Mouse (Mus musculus): Measurements from ENCODE around the gene Cox19.
"Not testable (repeated sequence)": the region's sequence is repeated elsewhere in the genome, so short reads cannot be mapped to it uniquely, and the experiment has no call there.

Gene Cox19

DNA sequence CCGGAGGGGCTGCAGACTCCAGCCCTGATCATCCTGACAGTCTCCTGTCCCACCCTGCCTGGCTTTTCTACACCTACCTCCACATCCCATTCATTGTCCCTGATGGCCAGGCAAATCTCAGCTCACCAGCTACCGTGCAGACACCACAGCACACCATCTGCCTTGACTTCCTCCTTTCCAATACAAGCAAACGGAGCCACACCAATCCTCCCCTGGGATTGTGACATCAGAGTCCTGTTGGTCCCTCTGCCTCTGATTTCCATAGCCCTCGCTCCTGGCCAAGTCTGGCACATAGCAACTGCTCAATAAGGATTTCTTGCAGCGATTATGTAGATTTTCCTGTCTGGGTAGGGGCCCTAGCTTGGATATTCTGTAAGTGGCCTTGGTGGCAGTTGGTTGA is at the start of gene Cox19:
Gene Cox19 (minus strand): TSS at position 285 of the 400 bp plus-strand sequence.
- no peak for DNase-seq (ENCODE audit: low read depth, low spot score)

DNA sequence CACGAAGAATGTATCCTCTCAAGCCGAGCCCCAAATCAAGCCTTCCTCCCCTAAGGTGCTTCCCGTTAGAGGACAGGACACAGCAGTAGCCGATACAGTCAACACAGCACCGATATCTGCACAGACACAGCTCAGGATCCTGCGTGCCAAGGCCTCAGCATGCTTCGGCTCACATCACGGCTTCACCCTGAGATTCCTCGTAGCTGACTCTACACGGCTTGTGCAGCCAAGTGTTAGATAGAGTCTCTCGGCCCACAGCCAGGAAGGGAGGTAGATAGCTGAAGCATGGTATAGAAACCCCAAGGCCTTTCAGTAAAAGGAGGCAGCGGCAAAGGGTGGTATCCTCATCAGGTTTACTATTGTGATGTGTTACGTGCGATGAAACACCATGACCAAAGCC is 48.8 kb upstream of the Cox19 start:
- DNase-seq (ENCODE audit: low read depth, low spot score) = no peak

DNA sequence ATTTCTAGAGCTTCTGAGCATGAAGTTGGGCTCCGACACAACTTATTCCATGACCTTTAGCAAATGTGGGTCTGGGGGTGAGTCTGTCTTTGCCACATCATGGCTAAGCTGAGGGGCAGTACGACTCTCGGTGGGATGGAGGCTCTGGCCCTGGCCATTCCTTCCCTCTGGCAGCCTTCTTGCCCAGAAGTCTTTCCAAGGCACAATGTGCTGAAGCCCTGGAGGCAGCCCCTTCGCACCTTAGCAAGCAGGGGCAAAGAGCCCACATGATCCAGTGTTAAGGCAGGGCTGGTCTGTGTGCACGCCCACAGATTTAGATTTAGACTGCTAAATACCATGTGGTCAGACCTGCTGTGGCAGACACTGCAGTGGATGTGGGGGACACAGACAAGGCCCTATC is 47.6 kb upstream of the Cox19 start:
- DNase-seq (ENCODE audit: low read depth, low spot score) = no peak

DNA sequence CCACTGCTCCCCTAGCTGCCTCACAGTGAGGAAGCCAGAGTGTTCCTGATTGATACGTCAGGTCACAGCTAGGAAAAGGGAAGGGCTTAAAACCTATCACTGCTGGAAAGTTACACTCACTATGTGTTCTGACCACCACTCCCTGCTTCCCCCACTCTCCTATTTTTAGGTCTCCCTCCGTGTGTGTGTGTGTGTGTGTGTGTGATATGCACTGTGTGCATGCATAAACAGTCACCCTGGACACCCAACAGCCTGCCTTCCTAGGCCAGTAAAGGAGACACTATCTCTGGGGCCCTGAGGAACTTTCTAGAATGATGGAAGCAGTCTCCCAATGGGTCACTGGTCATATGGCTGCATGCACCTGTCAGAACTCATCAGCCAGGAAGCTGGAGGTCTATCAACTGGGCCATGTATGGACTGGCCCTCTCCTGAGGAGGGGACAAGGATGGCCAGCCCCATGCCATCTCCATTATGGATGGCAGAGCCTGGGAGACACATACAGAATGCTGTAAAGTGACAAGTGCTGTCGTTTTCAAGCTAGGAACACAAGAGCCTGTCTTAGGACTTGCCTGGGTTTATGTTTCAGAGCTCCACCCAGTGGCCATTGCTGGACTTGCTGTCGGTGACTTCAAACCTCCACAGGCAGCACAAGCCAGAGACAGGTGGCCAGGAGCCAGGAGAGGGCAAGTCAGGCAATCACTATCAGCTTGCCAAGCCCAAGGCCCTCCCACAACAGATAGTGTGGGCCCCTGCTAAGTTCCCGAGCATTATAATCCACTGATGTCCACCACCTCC is 46.9 kb upstream of the Cox19 start:
- DNase-seq (ENCODE audit: low read depth, low spot score) = peak; percentile 98

DNA sequence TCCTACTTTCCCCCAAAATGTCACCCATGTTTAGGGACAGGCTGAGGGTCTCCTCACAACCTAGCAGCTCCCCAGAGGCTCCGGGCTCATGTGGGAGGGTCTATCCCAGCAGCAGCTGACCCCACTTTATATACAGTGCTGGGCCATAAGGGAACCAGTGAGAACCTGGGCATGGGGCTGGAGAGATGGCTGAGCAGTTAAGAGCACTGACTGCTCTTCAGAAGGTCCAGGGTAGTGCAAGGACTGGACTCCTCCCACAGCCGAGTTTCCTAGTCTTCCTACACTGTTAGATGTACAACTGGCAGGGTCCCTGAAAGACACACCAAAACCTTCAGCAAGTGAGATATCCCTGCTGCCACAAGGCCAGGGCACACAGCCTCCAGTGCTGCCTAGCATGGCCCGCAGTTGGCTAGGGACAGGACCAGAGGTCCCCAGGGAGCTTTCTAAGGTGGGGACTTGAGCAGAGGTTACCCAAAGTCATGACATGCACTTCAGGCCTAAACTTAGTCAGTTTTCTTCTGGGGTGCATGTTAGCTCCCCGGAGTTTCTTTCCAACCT is 46.2 kb upstream of the Cox19 start:
- DNase-seq (ENCODE audit: low read depth, low spot score) = no peak

DNA sequence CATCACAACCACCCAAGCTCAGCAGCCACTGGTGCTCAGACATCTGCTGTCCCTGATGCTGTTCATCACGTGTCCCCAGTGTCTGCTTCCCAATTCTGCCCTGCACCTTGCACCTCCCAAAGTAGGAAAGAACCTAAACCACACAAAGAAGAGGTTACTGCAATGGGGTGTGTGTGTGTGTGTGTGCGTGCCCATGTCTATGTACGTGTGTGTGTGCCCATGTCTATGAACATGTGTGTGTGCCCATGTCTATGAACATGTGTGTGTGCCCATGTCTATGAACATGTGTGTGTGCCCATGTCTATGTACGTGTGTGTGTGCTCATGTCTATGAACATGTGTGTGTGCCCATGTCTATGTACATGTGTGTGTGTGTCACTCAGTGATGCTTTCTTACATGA is 44.3 kb upstream of the Cox19 start:
- no peak for DNase-seq (ENCODE audit: low read depth, low spot score)

DNA sequence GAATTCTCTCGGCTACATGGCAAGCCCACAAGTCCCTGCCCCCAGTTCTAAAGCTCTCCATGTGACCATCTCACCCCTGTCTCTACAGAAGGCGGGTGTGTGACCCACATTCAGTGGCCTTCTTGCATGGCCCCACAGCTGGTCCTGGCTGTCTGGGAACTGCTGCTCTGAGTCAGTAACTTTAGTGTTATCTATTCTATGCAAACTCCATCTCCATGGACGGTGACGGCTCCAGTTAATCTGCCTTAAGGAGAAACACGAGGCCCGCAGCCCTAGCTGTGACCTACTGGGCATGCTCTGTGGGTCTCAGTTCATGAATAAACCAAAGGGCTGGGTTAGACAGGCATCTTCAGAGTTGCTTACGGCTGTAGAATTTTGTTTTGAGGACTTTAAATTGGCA is 43.2 kb upstream of the Cox19 start:
- DNase-seq (ENCODE audit: low read depth, low spot score) = no peak

DNA sequence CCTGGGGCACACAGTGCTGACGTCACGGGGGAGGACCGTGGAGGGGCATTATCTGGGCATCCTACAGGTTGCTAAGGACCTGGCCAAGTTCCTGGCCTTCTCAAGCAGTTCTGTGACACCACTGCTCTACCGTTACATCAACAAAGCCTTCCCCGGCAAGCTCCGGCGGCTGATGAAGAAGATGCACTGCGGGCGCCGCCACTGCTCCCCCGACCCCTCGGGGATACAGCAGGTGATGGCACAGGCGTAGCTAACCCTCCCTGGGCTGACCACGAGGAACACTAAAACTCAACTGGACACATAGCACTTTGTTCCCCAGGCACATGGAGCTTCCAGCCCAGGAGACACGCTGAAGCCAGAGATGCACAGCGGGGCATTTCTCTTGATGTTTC is 42.0 kb upstream of the Cox19 start:
- no peak for DNase-seq (ENCODE audit: low read depth, low spot score)

DNA sequence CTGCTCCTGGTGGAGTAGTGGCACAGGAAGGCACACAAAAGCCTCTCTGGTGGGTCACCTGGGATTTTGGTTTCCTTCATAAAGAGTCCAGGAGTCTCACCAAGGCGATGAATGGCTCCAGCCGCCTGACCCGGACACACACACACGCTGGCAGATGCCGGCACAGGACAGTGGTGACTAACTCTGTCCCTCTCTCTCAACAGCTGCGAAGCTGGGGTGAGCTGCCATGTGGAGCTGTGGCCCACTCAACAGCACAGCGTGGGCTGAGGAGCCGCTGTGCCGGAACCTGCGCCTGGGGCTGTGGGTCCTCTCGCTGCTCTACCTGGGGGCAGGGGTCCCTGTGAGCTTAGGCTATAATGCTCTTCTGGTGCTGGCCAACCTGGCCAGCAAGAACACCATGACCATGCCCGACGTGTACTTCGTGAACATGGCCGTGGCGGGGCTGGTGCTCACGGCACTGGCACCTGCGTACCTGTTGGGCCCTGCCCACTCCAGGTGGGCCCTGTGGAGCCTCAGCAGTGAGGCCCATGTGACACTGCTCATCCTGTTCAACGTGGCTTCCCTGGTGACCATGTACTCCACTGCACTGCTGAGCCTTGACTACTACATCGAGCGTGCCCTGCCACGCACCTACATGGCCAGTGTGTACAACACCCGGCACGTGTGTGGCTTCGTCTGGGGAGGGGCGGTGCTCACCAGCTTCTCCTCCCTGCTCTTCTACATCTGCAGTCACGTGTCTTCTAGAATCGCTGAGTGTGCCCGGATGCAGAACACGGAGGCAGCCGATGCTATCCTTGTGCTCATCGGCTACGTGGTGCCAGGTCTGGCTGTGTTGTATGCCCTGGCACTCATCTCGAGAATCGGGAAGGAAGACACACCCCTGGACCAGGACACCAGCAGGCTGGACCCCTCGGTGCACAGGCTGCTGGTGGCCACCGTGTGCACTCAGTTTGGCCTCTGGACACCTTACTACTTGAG is 41.3 kb upstream of the Cox19 start:
- no peak for DNase-seq (ENCODE audit: low read depth, low spot score)

DNA sequence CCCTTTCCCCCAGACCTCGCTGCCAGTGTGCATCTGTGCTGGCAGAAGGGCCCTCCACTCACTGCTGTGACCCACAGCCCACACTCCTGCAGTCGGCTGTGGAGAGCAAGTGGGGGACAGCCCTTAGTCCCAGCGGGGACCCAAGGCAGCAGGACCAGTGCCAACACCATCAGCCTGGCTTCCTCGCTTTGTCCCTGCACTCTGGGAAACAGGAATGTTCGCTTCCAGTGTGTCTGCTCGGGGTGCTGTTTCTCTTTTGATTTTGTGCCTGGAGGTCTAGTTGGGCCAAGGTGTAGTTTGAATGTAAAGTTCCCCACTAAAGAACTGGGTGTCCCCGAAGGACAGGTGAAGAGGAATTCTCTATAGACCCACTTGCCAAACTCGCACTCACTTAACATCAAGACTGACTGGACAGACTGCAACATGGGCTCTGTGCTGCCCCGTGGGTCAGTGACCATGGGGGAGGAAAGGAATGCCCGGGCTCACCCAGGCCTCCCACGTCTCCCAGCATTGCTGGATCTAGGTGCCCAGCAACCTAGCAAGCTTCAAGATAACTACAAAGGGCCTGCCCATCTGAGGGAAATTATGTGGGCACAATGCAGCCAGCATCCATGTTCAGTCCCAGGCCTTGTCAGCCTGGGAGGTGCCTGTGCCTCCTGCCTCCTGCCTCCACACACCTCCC is 40.2 kb upstream of the Cox19 start:
- no peak for DNase-seq (ENCODE audit: low read depth, low spot score)

DNA sequence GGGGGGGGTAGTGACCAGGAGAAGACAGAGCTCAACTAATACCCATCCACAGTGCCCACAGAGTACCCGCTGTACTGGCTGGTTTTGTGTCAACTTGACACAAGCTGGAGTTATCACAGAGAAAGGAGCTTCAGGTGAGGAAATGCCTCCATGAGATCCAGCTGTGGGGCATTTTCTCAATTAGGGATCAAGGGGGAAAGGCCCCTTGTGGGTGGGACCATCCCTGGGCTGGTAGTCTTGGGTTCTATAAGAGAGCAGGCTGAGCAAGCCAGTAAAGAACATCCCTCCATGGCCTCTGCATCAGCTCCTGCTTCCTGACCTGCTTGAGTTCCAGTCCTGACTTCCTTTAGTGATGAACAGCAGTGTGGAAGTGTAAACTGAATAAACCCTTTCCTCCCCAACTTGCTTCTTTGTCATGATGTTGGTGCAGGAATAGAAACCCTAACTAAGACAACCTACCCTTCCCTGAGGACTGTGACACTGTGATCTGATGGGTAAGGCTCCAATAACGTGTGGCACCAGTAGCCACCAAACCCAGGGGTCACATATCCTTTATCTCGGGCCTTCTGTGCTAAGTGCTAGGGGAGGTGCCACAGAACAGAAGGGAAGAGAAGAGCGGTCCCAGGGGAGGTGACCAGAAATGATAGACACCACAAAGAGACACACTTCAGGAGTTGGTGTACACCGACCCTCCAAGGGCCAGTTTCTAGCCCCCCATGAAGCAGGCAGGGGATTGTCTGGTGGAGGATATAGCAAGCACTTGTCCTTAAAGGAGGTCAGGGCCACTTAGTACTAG is 39.3 kb upstream of the Cox19 start:
- DNase-seq (ENCODE audit: low read depth, low spot score) = not testable (repeated sequence)

DNA sequence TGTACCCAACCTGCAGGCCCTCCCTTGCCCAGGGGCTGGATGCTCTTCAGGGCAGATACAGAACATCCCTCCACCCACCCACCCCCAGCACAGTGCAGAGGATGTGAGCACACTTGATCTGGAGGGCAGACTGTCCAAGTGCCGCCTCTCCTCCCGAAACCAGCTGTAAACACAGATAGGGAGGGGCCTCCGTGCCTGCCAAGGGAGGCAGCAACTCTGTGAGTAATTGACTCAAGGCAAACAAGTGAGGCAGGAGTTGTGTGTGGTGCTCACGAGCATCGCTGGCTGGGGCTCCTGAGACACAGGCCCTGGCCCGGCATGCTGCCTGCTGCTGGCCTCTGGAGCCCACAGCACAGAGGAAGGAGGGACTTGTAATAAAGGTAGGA is 38.5 kb upstream of the Cox19 start:
- peak; percentile 84 for DNase-seq (ENCODE audit: low read depth, low spot score)

DNA sequence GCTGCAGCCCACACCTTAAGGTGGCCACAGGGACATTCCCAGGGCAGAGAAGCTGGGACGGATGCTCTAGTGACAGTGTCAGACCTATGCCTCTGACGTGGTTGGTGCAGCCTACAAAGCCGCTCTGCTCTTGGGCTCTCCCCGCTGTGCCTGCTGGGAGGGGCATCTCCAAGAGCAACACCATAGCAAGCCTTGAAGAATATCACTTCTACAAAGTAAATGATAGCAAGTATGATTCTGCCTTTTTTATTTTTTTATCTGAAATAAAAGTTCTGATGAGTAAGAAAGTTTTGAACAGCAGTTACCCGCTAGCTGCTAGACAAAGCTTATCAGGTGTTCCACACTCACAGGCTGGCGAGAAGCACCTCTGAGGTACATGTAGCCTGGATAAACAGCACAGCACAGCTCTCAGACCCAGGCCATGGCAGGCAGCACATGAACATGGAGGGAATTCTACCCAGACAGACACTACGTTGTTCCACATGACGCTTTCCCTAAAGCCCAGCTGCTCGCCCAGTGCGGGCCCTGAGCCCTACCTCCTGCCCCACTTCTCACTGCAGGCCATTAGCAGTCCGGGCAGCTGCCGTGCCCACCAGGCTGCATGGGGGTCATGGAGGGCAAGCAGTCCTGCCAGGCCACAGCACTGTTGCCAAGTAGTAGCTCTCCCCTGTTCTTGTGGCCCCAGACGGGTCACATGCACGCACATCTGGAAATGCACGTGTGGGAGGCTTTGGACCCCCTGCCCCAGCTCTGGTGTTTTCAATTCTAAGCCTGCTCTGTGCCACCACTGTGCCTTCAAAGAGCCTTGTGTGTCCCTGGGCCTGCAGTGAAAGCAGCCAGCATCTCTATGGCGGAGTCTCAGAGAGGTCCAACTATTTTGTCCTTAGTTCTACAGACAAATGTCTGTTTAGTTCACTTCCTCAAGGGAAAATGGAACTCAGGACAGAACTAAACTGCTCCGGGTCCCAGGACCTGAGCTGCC is 37.8 kb upstream of the Cox19 start:
- DNase-seq (ENCODE audit: low read depth, low spot score) = no peak

DNA sequence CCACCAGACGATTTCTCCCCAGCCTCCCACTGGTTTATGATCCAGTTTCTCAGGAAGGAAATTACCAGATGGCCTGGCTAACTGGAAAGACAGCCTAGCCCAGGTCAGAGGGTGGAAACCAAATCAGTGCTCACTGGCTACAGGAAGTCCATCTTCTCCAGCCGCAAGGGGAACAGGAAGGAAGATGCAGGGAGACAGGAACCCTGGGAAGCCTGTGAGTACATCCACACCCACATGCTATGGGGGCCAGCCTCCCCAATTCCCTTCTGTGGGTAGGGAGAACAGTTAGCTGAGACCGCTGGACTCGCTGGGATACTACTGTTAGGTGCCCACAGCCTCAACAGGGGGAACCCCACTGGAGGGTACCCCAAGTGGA is 37.0 kb upstream of the Cox19 start:
- no peak for DNase-seq (ENCODE audit: low read depth, low spot score)

DNA sequence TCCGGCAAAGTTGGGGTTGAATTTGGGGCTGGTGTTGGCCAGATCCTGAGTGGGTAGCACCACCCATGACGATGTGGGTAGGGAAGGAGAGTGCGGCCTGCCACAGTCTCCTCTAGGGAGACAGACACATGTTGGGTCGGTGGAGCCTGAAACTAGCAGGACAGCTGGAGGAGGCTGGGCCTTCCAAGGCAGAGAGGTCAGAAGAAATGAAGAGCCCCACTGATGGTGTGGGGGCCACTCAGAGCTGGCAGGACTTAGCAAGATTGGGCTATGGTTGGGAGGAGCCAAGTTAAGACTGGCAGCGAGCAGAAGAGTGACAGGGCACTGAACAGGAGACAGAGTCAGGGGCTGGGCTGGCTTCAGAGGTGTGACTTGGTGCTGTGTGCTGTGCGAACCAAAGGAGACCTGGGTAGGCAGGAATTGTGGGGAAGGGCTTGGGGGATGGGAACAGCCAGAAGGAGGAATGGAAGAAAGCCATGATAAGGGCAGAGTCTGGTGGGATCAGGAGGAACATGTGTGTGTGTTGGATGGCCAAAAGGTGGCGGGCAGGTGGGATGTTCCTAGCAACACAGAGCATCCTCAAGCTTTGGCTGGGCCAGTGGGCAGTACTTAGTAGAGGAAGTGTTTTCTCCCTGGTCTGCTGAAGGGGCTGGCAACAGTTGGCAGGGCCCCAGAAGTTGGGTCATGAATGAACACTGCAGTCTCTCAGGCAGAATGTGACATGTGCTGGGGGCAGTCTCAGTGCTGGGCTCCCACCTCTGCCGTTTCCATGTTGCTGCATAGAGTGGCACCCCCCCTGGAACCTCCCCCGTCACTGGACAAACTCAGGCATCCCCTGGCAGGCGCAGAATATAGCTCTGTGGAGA is 36.3 kb upstream of the Cox19 start:
- DNase-seq (ENCODE audit: low read depth, low spot score) = no peak

DNA sequence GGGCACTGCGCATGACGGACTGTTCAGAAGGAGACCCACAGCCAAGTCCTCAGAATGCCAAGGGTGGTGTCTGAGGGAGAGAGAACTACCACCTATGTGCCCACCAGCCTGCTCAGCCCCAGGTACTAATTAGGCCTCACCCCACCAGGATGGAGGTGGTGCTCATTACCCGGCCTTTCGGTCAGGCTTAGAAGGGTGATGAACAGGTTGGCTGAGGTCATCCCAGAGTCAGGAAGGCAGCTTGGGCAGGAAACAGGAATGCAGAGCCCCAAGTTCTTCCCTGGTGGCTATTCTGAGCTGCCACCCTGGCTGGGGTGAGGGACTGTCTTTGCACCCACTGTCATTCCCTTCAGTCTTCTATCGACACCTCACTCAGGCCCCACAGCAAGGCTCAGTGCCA is 34.8 kb upstream of the Cox19 start:
- no peak for DNase-seq (ENCODE audit: low read depth, low spot score)

DNA sequence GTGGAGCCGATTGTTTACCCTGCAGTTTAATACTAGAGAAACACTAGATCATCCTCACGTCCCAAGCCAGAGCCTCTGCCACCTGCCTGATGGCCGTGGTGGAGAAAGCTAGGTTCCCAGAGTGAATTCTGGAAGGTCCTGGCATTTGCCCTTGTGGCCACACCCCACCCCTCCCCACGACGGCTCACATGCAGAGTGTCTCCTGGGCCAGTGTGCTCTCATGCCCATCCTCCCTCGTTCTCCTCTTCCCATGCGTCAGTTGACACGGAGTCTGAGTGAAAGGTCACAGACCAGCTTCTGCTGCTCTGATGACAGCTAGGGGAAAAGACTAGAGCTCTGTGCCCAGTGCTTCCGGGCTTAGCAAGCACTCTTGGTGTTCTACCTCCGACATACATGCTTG is 33.3 kb upstream of the Cox19 start:
- DNase-seq (ENCODE audit: low read depth, low spot score) = peak; percentile 94

DNA sequence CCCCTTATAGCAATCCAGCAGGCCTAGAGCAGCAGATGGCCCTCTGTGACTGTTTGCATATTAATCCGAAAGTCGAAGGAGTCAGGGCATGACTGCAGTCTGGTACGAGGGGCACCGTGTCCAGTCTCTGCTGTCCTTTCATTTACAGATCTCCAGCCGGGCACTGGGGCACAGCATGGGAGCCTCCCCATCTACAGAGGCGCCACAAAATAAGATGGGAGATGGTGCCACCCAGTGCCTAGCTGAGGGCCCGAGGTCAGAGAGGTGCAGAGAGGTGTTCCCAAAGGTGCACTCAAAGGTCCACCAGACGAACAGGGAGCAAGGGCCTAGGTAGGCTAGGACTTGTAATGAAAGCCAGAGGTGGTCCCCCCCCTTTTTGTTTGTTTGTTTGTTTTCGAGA is 32.0 kb upstream of the Cox19 start:
- no peak for DNase-seq (ENCODE audit: low read depth, low spot score)

DNA sequence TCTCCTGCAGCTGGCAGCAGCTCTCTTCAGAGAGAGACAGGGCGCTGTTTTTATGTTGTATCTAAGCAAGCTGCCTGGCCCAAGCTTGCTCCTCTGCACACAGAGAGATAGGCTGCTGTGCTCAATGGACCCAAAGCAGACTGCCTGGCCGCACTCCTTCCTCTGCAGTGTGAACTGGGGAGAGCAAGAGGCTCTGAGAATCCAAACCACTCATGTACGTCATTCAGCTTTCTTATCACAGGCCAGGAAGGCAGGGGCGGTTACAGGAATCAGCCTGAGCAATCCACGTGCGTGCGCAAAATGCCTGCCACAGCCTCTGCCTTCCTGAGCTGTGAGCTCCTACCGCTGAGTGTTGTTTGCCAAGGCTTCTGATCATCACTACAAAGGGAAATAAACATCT is 31.5 kb upstream of the Cox19 start:
- DNase-seq (ENCODE audit: low read depth, low spot score) = no peak
